In the genomic region with DNA sequence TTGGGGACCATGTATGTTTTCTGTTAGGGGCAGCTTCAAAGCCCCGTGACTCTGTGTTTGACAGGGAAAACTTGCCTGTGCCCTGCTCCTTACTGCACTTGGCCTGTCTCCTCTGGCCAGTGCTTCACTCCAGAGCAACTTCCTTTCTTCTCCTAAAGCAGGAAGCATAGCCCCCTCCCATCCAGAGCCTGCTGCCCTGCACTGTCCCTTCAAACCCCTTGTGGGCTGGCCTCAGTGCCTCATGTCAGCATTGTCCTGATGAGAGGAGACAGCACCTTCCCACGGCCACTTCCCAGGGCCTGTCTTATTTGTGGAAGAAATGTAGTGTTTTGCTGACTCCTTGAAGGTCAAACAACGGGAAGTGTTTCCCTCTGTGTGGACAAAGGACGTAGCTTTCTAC, we compare ENCODE assay signal across 11 mouse cellular contexts.
DNase-seq lines count a peak whose midpoint lies in the region; ATAC-seq lines count a peak whose summit lies in the region.
"Had no signal": no experiment of that assay in that cellular context is flagged by ENCODE, and none has a peak within 500 bp of the region (broad histone marks: within the 10 kb centered on the region; RNA-seq: fewer than 3 reads in every experiment).

No protein-coding gene starts in this region.

- H3K9me3 ChIP-seq in forebrain, embryonic 10.5 days, result no peaks in the 10 kb centered on the region
- no peaks in the 10 kb centered on the region for H3K9me3 ChIP-seq in forebrain, embryonic 12.5 days
- no peaks in the 10 kb centered on the region for H3K9me3 ChIP-seq in hindbrain, embryonic 12.5 days (replicated peaks)
- no peaks in the 10 kb centered on the region for H3K9me3 ChIP-seq in hindbrain, embryonic 14.5 days (ENCODE audit: control insufficient read depth, low read length)
- no peaks in the 10 kb centered on the region for H3K9me3 ChIP-seq in midbrain, embryonic 10.5 days (replicated peaks)
- no peaks in the 10 kb centered on the region for H3K9me3 ChIP-seq in midbrain, embryonic 15.5 days
- H3K9me3 ChIP-seq: neural tube, embryonic 15.5 days had no signal

- no peak for ATAC-seq in forebrain, embryonic 12.5 days (ENCODE audit: low FRiP score)
- ATAC-seq in hindbrain, embryonic 12.5 days (ENCODE audit: low FRiP score), result no peak
- ATAC-seq in hindbrain, embryonic 14.5 days (ENCODE audit: low FRiP score), result no peak
- ATAC-seq in midbrain, embryonic 15.5 days (replicated peaks), result no peak

- H3K27ac ChIP-seq in forebrain, embryonic 10.5 days, result 0 out of 2 replicates have a peak overlapping the region, but pooled peaks have one; percentile 2
- H3K27ac ChIP-seq in forebrain, embryonic 12.5 days, result no peak overlapping the region
- 0 out of 2 replicates have a peak overlapping the region, but pooled peaks have one; percentile 45 for H3K27ac ChIP-seq in hindbrain, embryonic 12.5 days
- no peak overlapping the region for H3K27ac ChIP-seq in hindbrain, embryonic 14.5 days
- H3K27ac ChIP-seq in midbrain, embryonic 10.5 days (replicated peaks), result peak overlapping the region; percentile 67
- no peak overlapping the region for H3K27ac ChIP-seq in midbrain, embryonic 15.5 days
- H3K27ac ChIP-seq: neural tube, embryonic 15.5 days had no signal

- no peak overlapping the region for H3K4me3 ChIP-seq in forebrain, embryonic 10.5 days
- no peak overlapping the region for H3K4me3 ChIP-seq in forebrain, embryonic 12.5 days (replicated peaks)
- H3K4me3 ChIP-seq in hindbrain, embryonic 12.5 days, result no peak overlapping the region
- no peak overlapping the region for H3K4me3 ChIP-seq in hindbrain, embryonic 14.5 days (replicated peaks; ENCODE audit: low read length)
- no peak overlapping the region for H3K4me3 ChIP-seq in midbrain, embryonic 10.5 days
- no peak overlapping the region for H3K4me3 ChIP-seq in midbrain, embryonic 15.5 days
- H3K4me3 ChIP-seq: neural tube, embryonic 15.5 days had no signal

- no peak overlapping the region for H3K9ac ChIP-seq in forebrain, embryonic 12.5 days
- no peak overlapping the region for H3K9ac ChIP-seq in hindbrain, embryonic 12.5 days
- no peak overlapping the region for H3K9ac ChIP-seq in hindbrain, embryonic 14.5 days
- no peak overlapping the region for H3K9ac ChIP-seq in midbrain, embryonic 15.5 days
- H3K9ac ChIP-seq: neural tube, embryonic 15.5 days had no signal

- H3K4me2 ChIP-seq in forebrain, embryonic 12.5 days, result no peak overlapping the region
- no peak overlapping the region for H3K4me2 ChIP-seq in hindbrain, embryonic 12.5 days (replicated peaks)
- no peak overlapping the region for H3K4me2 ChIP-seq in hindbrain, embryonic 14.5 days (replicated peaks)
- no peak overlapping the region for H3K4me2 ChIP-seq in midbrain, embryonic 15.5 days
- H3K4me2 ChIP-seq: neural tube, embryonic 15.5 days had no signal

- H3K4me1 ChIP-seq in forebrain, embryonic 10.5 days, result peaks cover 58% of the 10 kb centered on the region
- peaks cover 41% of the 10 kb centered on the region for H3K4me1 ChIP-seq in forebrain, embryonic 12.5 days
- peaks cover 55% of the 10 kb centered on the region for H3K4me1 ChIP-seq in hindbrain, embryonic 12.5 days
- H3K4me1 ChIP-seq in hindbrain, embryonic 14.5 days (replicated peaks; ENCODE audit: control insufficient read depth, insufficient read depth, low read length), result peaks cover 33% of the 10 kb centered on the region
- H3K4me1 ChIP-seq in midbrain, embryonic 10.5 days, result peaks cover 81% of the 10 kb centered on the region
- H3K4me1 ChIP-seq in midbrain, embryonic 15.5 days, result peaks cover 22% of the 10 kb centered on the region

- no peak for DNase-seq in forebrain, embryonic 10.5 days (ENCODE audit: extremely low spot score, low spot score)
- DNase-seq in hindbrain, embryonic 14.5 days (ENCODE audit: low spot score), result no peak
- DNase-seq in midbrain, embryonic 10.5 days (ENCODE audit: low spot score), result peak; percentile 20
- no peak for DNase-seq in lung, postnatal 10 days
- no peak for DNase-seq in adipocyte (ENCODE audit: low spot score)
- DNase-seq: cerebellum, adult 11 months; kidney, adult 8-10 months had no signal

- WGBS in forebrain, embryonic 10.5 days, result 70% methylated on average over 4 of the region's 4 CpGs
- 66% methylated on average over 4 of the region's 4 CpGs for WGBS in forebrain, embryonic 12.5 days
- 38% methylated on average over 4 of the region's 4 CpGs for WGBS in hindbrain, embryonic 12.5 days
- 41% methylated on average over 4 of the region's 4 CpGs for WGBS in hindbrain, embryonic 14.5 days
- WGBS in midbrain, embryonic 10.5 days, result 56% methylated on average over 4 of the region's 4 CpGs
- WGBS in midbrain, embryonic 15.5 days, result 58% methylated on average over 4 of the region's 4 CpGs

- H3K36me3 ChIP-seq in forebrain, embryonic 10.5 days (replicated peaks), result no peaks in the 10 kb centered on the region
- H3K36me3 ChIP-seq in forebrain, embryonic 12.5 days (replicated peaks), result no peaks in the 10 kb centered on the region
- no peaks in the 10 kb centered on the region for H3K36me3 ChIP-seq in hindbrain, embryonic 12.5 days
- H3K36me3 ChIP-seq in hindbrain, embryonic 14.5 days (replicated peaks; ENCODE audit: control insufficient read depth, insufficient read depth), result no peaks in the 10 kb centered on the region
- H3K36me3 ChIP-seq in midbrain, embryonic 10.5 days, result no peaks in the 10 kb centered on the region
- no peaks in the 10 kb centered on the region for H3K36me3 ChIP-seq in midbrain, embryonic 15.5 days (replicated peaks)
- H3K36me3 ChIP-seq: neural tube, embryonic 15.5 days had no signal

- peaks cover 100% of the 10 kb centered on the region for H3K27me3 ChIP-seq in forebrain, embryonic 10.5 days (ENCODE audit: poor library complexity, severe bottlenecking)
- peaks cover 79% of the 10 kb centered on the region for H3K27me3 ChIP-seq in forebrain, embryonic 12.5 days
- H3K27me3 ChIP-seq in hindbrain, embryonic 12.5 days, result peaks cover 57% of the 10 kb centered on the region
- H3K27me3 ChIP-seq in hindbrain, embryonic 14.5 days (ENCODE audit: control insufficient read depth, insufficient read depth, low read length), result peaks cover 7% of the 10 kb centered on the region; the same call in 1 of the 2 replicates
- H3K27me3 ChIP-seq in midbrain, embryonic 10.5 days (ENCODE audit: low read depth, poor library complexity, severe bottlenecking), result peaks cover 93% of the 10 kb centered on the region
- H3K27me3 ChIP-seq in midbrain, embryonic 15.5 days (replicated peaks), result no peaks in the 10 kb centered on the region; the same call in 1 of the 2 replicates

Comparison
In these comparisons a context has a peak if more than half of its experiments do, and no peak if none do; other contexts are left out.
1. H3K27ac ChIP-seq: peak in forebrain, embryonic 10.5 days (single experiment), hindbrain, embryonic 12.5 days (single experiment) and midbrain, embryonic 10.5 days (single experiment); none in forebrain, embryonic 12.5 days (single experiment), hindbrain, embryonic 14.5 days (single experiment) and midbrain, embryonic 15.5 days (single experiment).